Mouse (Mus musculus) brain, embryonic 18.5 days (tissue): ENCODE data around the gene Rin2.
"Not testable (repeated sequence)": the region's sequence is repeated elsewhere in the genome, so short reads cannot be mapped to it uniquely, and the experiment has no call there.

ENCODE experiments used
- DNase-seq: peaks from one replicate; pipeline ENCODE4 v3.0.0-alpha.2; 2012; ENCODE audit warnings: low read depth, low spot score

Rin2 gene

GRCm38 (mm10) chr2:145684151-145684550 lies 9.1 kb downstream of the Rin2 start:
- no peak for DNase-seq

- DNase-seq = no peak
Measured at GRCm38 (mm10) chr2:145684891-145685290, 9.9 kb downstream of the Rin2 start.

GRCm38 (mm10) chr2:145686017-145686416 lies 11.0 kb downstream of the Rin2 start:
- DNase-seq = no peak

- DNase-seq = no peak
Measured at GRCm38 (mm10) chr2:145691367-145692009, 16.5 kb downstream of the Rin2 start.

- no peak for DNase-seq
Measured at GRCm38 (mm10) chr2:145697160-145697559, 22.1 kb downstream of the Rin2 start.

- no peak for DNase-seq
Measured at GRCm38 (mm10) chr2:145699414-145700071, 24.5 kb downstream of the Rin2 start.

- no peak for DNase-seq
Measured at GRCm38 (mm10) chr2:145700237-145700985, 25.4 kb downstream of the Rin2 start.

GRCm38 (mm10) chr2:145701605-145702335 lies 26.8 kb downstream of the Rin2 start:
- DNase-seq = no peak

GRCm38 (mm10) chr2:145704738-145705137 lies 29.7 kb downstream of the Rin2 start:
- DNase-seq = no peak

GRCm38 (mm10) chr2:145709727-145710389 lies 34.8 kb downstream of the Rin2 start:
- no peak for DNase-seq

- DNase-seq = no peak
Measured at GRCm38 (mm10) chr2:145711512-145711911, 36.5 kb downstream of the Rin2 start.

GRCm38 (mm10) chr2:145712026-145712425 lies 37.0 kb downstream of the Rin2 start:
- DNase-seq = no peak

GRCm38 (mm10) chr2:145717539-145717938 lies 42.5 kb downstream of the Rin2 start:
- DNase-seq = no peak

- no peak for DNase-seq
Measured at GRCm38 (mm10) chr2:145718624-145719183, 43.7 kb downstream of the Rin2 start.

- DNase-seq = no peak
Measured at GRCm38 (mm10) chr2:145720157-145720556, 45.1 kb downstream of the Rin2 start.

GRCm38 (mm10) chr2:145720743-145721142 lies 45.7 kb downstream of the Rin2 start:
- no peak for DNase-seq

GRCm38 (mm10) chr2:145722304-145722703 lies 47.3 kb downstream of the Rin2 start:
- not testable (repeated sequence) for DNase-seq

- peak; percentile 74 for DNase-seq
Measured at GRCm38 (mm10) chr2:145724288-145724687, 49.3 kb downstream of the Rin2 start.

- no peak for DNase-seq
Measured at GRCm38 (mm10) chr2:145729414-145729813, 54.4 kb downstream of the Rin2 start.

GRCm38 (mm10) chr2:145730189-145730880 lies 55.3 kb downstream of the Rin2 start:
- DNase-seq = no peak
